12 mouse cellular contexts compared by ENCODE assay signal in genomic region chr12:79735341-79735785, GRCm38 (mm10).
A peak's percentile ranks its signal among the peaks of the same experiment; 100 is the strongest.
DNase-seq lines count a peak whose midpoint lies in the region; ATAC-seq lines count a peak whose summit lies in the region.
"Had no signal": no experiment of that assay in that cellular context is flagged by ENCODE, and none has a peak within 500 bp of the region (broad histone marks: within the 10 kb centered on the region; RNA-seq: fewer than 3 reads in every experiment).

No protein-coding gene starts in this region.

- 66% methylated on average over 13 of the region's 13 CpGs for WGBS in heart, embryonic 12.5 days
- WGBS in neural tube, embryonic 15.5 days, result 45% methylated on average over 13 of the region's 13 CpGs

- H3K9me3 ChIP-seq in heart, embryonic 12.5 days (replicated peaks), result no peaks in the 10 kb centered on the region
- no peaks in the 10 kb centered on the region for H3K9me3 ChIP-seq in neural tube, embryonic 15.5 days (replicated peaks)
- H3K9me3 ChIP-seq: neural tube, embryonic 12.5 days had no signal

- DNase-seq in heart, adult 11 months, result peak; percentile 98
- DNase-seq in lung, postnatal 10 days, result peak; percentile 53
- no peak for DNase-seq in lung, postnatal 14 days
- DNase-seq in kidney, adult 9 months, result peak; percentile 38
- DNase-seq in spleen, postnatal 10 days (ENCODE audit: low spot score in 2 of 2), result no peak
- no peak for DNase-seq in layer of hippocampus, postnatal 10 days (ENCODE audit: low spot score in 2 of 2)
- DNase-seq: embryo, embryonic 11 days; left cerebral cortex, postnatal 4 days; right cerebral cortex, postnatal 4 days had no signal

- no peak for ATAC-seq in heart, embryonic 12.5 days (ENCODE audit: insufficient number of reproducible peaks, low FRiP score)
- ATAC-seq in neural tube, embryonic 15.5 days (ENCODE audit: low FRiP score), result no peak

- H3K4me2 ChIP-seq in heart, embryonic 12.5 days, result no peak overlapping the region
- H3K4me2 ChIP-seq in neural tube, embryonic 15.5 days, result no peak overlapping the region
- H3K4me2 ChIP-seq: neural tube, embryonic 12.5 days had no signal

- H3K4me1 ChIP-seq in heart, embryonic 12.5 days (replicated peaks), result peaks cover 8% of the 10 kb centered on the region
- H3K4me1 ChIP-seq in neural tube, embryonic 15.5 days, result peaks cover 21% of the 10 kb centered on the region

- no peak overlapping the region for H3K4me3 ChIP-seq in heart, embryonic 12.5 days
- no peak overlapping the region for H3K4me3 ChIP-seq in neural tube, embryonic 15.5 days (replicated peaks)
- H3K4me3 ChIP-seq: neural tube, embryonic 12.5 days had no signal

- H3K27me3 ChIP-seq in heart, embryonic 12.5 days (replicated peaks), result no peaks in the 10 kb centered on the region
- no peaks in the 10 kb centered on the region for H3K27me3 ChIP-seq in neural tube, embryonic 15.5 days (replicated peaks)
- H3K27me3 ChIP-seq: neural tube, embryonic 12.5 days had no signal

- no peaks in the 10 kb centered on the region for H3K36me3 ChIP-seq in heart, embryonic 12.5 days
- H3K36me3 ChIP-seq in neural tube, embryonic 15.5 days, result no peaks in the 10 kb centered on the region
- H3K36me3 ChIP-seq: neural tube, embryonic 12.5 days had no signal

- H3K9ac ChIP-seq in heart, embryonic 12.5 days, result no peak overlapping the region
- H3K9ac ChIP-seq in neural tube, embryonic 15.5 days (replicated peaks), result no peak overlapping the region
- H3K9ac ChIP-seq: neural tube, embryonic 12.5 days had no signal

- no peak overlapping the region for H3K27ac ChIP-seq in heart, embryonic 12.5 days (ENCODE audit: poor library complexity, severe bottlenecking)
- H3K27ac ChIP-seq in neural tube, embryonic 15.5 days (replicated peaks), result peak overlapping the region; percentile 56
- H3K27ac ChIP-seq: neural tube, embryonic 12.5 days had no signal

Comparison
In these comparisons a context has a peak if more than half of its experiments do, and no peak if none do; other contexts are left out.
1. DNase-seq: peak in heart, adult 11 months (single experiment), lung, postnatal 10 days (single experiment) and kidney, adult 9 months (single experiment); none in lung, postnatal 14 days (single experiment), spleen, postnatal 10 days (0 of 2) and layer of hippocampus, postnatal 10 days (0 of 2).